Mouse (Mus musculus) cerebellum, adult 2 months (tissue): ENCODE data around the gene Sash1.

Experiments used
- CTCF ChIP-seq: fragments of 200-500 bp; IDR thresholded peaks from 2 replicates; pipeline ENCODE4 v1.5.1; 2011; ENCODE audit warnings: low read depth, mild to moderate bottlenecking, control low read depth, low read length, moderate library complexity, borderline replicate concordance; ENCODE audit not compliant: insufficient read depth
- POLR2A ChIP-seq: fragments of 200-500 bp; IDR thresholded peaks from 2 replicates; pipeline ENCODE4 v1.6.1; 2011; ENCODE audit warnings: low read length, control low read depth, borderline replicate concordance; ENCODE audit not compliant: insufficient read depth

DNA sequence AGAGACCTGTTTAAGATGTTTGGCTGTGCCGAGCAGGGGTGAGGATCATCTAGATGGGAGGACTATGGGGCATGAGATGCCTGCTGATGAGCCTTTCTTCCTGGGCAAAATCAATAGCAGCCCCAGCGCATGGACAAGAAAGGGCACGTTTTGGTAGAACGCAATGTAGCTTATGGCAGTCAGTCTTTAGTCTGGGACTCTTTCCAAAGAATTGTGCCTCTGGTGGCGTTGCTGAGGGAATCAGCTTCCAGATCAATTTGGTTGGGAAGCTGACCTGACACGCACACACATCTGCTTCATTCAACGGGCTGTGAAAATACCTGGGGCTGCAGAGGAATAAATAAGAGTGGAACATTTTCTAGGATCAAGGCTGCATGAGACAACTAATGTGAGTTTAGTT, 167.0 kb downstream of the Sash1 start:
- TF ChIP-seq CTCF: no peak
- TF ChIP-seq POLR2A: no peak
